Mouse (Mus musculus) frontal cortex, postnatal 10 days (tissue): ENCODE measurements around the gene Cdc42ep2.

Experiments
- DNase-seq, 2 experiments: peaks; one replicate each; pipeline ENCODE4 v3.0.0; 2022; ENCODE audit warnings: low spot score in 2 of 2, mixed read lengths in 1 of 2

The Cdc42ep2 gene

GRCm38 (mm10) chr19:5942581-5942980 is 18.0 kb upstream of the Cdc42ep2 start:
- DNase-seq = no peak

GRCm38 (mm10) chr19:5940656-5941055 is 16.0 kb upstream of the Cdc42ep2 start:
- DNase-seq = no peak

GRCm38 (mm10) chr19:5940173-5940572 is 15.6 kb upstream of the Cdc42ep2 start:
- DNase-seq = peak in 1 of 2 experiments; percentile 27

DNA sequence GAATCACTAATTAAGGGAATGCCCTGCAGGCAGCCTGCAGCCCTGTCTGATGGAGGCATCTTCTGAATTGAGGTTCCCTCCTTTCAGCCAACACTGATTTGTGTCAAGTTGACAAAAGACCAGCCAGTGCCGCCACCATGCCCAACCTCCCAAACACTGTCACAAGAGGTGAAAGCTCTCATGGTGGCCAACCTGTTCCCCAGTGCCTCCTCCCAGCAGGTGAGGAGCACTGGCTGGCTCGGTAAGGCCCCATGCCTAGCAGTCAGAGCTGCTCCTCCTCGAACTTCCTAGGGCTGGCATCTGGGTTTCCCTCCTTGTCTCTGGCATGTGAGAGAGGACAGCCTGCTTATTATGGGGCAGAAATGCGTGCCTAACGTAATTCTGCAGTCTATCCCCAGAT is 15.1 kb upstream of the Cdc42ep2 start:
- DNase-seq = no peak

DNA sequence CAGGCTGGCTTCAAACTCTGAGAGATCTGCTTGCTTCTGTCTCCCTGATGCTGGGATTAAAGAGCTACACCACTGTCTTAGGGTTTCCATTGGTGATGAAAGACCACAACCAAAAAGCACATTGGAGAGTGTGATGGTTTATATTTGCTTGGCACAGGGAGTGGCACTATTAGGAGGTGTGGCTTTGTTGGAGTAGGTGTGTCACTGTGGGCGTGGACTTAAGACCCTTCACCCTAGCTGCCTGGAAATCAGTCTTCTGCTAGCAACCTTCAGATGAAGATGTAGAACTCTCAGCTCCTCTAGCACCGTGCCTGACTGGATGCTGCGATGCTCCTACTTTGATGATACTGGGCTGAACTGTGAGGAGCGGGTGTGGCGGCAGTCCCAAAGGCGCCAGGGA is 13.9 kb upstream of the Cdc42ep2 start:
- DNase-seq = no peak

GRCm38 (mm10) chr19:5937836-5938406 is 13.3 kb upstream of the Cdc42ep2 start:
- no peak for DNase-seq

DNA sequence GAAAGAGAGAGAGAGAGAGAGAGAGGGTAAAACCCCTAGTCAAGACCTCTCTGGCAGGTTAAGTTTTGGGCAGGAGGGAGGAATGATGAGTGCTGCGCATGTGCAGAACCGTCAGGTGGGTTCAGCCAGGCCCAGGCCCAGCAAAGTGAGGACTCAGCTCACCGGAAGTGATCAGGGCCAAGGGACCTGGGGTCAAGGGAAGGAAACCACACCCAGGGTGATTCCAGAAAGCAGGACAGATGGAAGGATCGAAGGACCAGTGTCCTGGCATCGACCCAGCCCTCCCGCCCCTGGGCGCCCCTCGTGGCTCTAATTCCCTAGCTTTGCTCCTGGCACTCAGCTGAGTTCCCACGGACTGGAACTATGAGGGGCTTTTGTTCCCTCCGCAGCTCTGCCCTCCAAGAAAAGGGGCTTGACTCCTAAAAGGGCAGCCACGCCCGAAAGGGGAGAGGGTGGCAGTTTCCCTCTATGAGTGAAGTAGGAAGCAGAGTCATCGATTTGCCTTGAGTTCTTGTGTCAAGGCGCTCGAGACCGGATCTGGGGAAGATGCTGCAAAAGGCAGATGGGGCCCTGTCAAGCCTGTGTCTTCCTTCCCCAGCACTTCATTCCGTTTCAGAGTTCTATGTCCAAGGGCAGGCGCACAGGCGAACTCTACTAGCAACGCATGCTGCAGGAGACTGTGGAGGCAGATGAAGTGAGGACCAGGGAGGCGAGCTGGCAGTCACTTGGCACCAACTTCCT is 12.6 kb upstream of the Cdc42ep2 start:
- no peak for DNase-seq

DNA sequence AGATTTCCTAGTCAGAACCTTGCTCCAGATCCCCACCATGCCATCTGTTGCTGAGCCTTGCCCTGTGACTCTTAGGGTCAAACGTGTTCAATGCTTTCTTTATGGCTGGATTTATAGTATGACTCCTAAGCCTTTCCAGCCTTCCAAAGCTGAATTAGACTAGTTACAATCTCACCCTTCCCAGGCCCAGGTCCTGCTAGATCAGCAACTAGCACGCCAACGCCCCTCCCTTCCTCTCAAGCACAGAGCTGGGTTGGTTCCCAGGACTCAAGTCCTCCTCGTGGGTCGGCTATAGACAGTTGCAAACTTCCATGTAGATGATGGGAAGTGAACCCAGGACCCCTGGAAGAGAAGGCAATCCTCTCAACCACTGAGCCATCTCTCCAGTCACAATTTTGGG is 11.1 kb upstream of the Cdc42ep2 start:
- DNase-seq = no peak

- DNase-seq = no peak
Measured at GRCm38 (mm10) chr19:5935266-5935665, 10.7 kb upstream of the Cdc42ep2 start.

DNA sequence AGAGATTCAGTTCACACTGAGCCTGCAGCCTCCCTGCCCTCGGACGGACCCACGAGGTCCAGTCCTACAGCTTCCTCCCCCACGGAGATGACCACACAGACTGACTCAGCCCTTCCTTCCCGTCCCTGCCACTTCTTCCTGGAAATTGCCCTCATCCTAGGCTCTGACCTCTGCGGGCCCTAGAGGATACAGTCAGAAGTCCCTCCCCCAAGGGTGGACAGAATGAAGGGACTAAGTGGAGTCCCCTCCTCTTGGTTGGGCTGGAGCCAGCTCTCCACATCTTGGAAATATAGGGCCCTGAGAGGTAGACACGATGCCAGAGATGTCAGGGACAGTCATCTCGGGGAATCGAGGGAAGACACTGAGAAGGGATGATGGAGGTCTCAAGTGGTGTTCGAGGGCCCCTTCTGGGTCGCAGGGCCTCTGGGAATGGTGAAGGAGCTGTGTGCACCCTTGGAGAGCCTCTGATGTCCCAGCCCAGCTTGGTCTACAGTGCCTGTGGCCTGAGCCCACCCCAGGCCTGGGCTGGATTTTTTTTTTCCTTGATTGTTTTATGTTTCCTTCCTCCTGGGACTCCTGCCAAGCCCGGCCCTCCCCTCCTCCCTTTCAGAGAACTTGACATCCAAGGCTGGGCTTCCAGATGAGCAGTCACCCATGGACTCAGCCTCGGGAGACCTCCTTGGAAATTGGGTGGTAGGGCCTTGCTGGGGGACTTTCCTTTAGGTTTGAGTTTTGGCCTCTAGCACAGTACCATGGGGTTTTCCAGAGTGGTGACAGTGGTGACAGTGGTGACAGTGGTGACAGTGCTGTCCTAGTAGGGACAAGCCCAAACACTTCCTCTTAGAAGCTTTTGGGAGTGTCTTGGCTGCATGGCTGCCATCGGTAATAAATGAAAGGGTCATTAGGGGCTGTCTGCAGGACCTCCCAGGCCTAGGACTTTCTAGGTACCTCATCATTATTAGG is 5.3 kb upstream of the Cdc42ep2 start:
- no peak for DNase-seq

GRCm38 (mm10) chr19:5928546-5928945 is 3.9 kb upstream of the Cdc42ep2 start:
- no peak for DNase-seq

GRCm38 (mm10) chr19:5928104-5928503 is 3.5 kb upstream of the Cdc42ep2 start:
- no peak for DNase-seq

GRCm38 (mm10) chr19:5927532-5927931 is 2.9 kb upstream of the Cdc42ep2 start:
- DNase-seq = no peak

- DNase-seq = no peak
Measured at GRCm38 (mm10) chr19:5927026-5927425, 2.4 kb upstream of the Cdc42ep2 start.

DNA sequence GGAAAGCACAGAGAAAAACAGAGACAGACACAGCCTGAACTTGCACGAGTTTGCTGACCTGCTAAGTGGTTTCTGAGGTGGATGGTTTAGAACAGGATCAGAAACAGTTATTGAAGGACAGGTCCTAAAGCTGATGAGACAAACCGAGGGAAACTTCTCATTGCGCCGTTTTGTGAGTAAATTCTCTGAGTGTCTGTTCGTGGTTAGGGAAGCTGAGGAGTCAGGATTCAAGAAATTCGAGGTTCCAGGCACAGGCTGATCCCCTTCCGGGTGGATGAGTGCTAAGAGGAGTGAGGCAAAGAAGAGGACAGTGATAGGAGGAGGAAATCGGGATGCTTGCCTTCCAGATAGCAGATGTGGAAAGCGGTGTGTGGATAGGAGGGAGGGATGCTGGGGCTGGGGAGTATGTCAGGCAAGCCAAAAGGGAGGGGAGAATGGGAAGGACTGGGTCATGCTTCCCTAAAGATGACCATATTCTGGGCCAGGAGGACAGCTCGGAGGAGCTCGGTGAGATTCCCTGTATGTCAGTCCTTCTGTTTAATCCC is 767 bp upstream of the Cdc42ep2 start:
- no peak for DNase-seq

GRCm38 (mm10) chr19:5923990-5924712 is 465 bp downstream of the Cdc42ep2 start:
- peak; percentile 74 to 89 for DNase-seq

DNA sequence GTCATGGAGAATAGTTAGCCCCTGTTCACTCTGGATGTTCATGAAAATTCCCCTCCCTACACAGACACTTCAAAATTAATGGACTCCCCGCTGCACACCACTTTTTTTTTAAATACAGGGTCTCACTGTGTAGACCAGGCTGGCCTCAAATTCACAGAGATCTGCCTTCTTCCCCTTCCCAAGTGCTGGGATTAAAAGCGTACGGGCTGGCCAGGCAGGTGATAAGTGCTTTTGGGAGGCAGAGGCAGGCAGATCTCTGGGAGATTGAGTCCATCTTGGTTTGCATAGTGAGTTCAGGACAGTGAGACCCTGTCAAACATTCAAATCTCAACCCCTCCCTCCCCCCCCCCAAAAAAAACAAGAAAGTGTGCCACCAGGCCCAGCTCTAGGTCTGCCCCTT is 1.7 kb downstream of the Cdc42ep2 start:
- no peak for DNase-seq

GRCm38 (mm10) chr19:5922119-5922942 is 2.3 kb downstream of the Cdc42ep2 start:
- DNase-seq = no peak

DNA sequence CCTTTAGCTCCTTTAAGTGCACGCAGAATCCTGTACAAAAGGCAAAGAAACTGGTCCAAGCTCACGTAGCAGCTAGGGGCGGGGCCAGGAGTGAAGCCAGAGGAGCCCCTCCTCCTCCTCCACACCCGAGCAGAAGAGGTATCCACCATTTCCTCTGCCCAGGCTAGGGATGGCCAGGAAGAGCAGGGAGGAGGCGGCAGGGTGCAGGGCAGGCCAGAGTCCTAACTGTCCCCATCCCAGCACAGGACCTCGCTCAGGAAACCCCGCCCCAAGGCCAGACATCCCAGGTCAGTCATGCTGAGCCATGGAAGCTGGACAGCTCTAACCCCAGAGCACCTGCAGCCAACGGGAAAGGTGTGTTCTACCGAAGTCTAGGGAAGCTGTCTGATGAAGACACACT is 2.9 kb downstream of the Cdc42ep2 start:
- DNase-seq = no peak

DNA sequence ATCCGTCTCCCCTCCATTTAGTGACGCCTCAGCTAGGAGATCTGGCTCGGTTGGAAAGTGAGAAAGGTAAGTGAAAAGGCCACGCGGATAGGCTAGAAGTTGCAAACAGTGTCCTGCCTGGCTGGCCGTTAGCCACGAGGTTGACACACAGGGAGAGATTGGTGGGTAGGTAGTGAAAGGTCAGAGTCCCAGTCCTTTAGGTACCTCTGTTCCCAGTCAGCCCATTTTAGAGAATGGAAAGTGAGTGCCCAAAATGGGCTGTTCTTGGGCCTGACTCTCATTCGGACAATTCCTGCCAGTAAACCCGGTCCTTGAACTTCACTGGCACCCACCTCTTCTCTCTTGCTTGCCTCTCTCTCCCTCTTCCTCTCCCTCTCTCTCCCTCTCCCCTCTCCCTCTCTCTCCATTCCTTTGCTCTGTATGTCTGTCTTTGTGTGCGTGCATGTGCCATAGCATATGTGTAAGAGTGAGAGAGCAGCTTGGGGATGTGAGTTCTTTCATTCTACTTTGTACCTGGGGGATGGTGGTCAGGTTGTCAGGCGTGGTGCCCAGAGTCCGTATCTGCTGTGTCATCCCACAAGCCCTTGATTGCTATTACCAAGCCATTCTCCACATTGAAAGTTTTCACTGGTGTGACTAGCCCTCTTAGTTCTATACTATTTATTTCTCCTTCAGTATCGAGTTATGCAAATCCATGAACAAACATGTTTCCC is 11.5 kb downstream of the Cdc42ep2 start, which contains the start of gene Dpf2:
Dpf2 (minus strand) TSS at position 4 of the 713 bp plus-strand sequence.
- DNase-seq = no peak
